Mouse (Mus musculus) bone marrow, adult 2 months (tissue): ENCODE results near the gene Gm5089. TPM values are rescaled to one million over a fixed set of nuclear protein-coding genes. Genes with fewer than 3 reads are reported as not detected.

Experiments
- H3K27ac ChIP-seq: fragments of 200-500 bp; 2 replicates; pipeline ENCODE4 v1.5.1; 2012; ENCODE audit warnings: low read depth, mild to moderate bottlenecking, control low read depth, inconsistent platforms, low read length; ENCODE audit not compliant: control insufficient read depth, poor library complexity, insufficient read depth
- H3K4me1 ChIP-seq: fragments of 200-500 bp; 2 replicates; pipeline ENCODE4 v1.6.1; 2011; ENCODE audit warnings: low read length; ENCODE audit not compliant: control insufficient read depth, insufficient read depth
- H3K4me3 ChIP-seq: fragments of 200-500 bp; replicated peaks from 2 replicates; pipeline ENCODE3; 2011; ENCODE audit warnings: mild to moderate bottlenecking, low read depth, low read length, control low read depth; ENCODE audit not compliant: control insufficient read depth
- CTCF ChIP-seq: fragments of 200-500 bp; IDR thresholded peaks from 2 replicates; pipeline ENCODE4 v1.5.1; 2011; ENCODE audit warnings: low read length, control low read depth; ENCODE audit not compliant: control insufficient read depth, insufficient read depth
- POLR2A ChIP-seq: fragments of 200-500 bp; IDR thresholded peaks from 2 replicates; pipeline ENCODE4 v1.6.1; 2011; ENCODE audit warnings: low read depth, mild to moderate bottlenecking, control low read depth, low read length, borderline replicate concordance; ENCODE audit not compliant: control insufficient read depth
- WGBS: fragments of 180-500 bp; shearing (Covaris S2); methylation state at CpG from one replicate; pipeline ENCODE4 v1.1.7; 2018; 5-methylcytosine and 5-hydroxymethylcytosine counted together
- polyA plus RNA-seq: library from polyadenylated mRNA; stranded (reverse); fragments of >200 nt; gene quantifications from 2 replicates; pipeline ENCODE4 v1.2.4, GENCODE M21; 2011; ENCODE audit warnings: low replicate concordance; ENCODE audit not compliant: missing spikeins, insufficient read depth, insufficient read length

Gene Gm5089
- not detected in 2 replicates for polyA plus RNA-seq

- whole genome bisulfite sequencing = 2% methylated on average over 59 of the region's 59 CpGs
- no peak within 1 kb of the TSS for H3K4me3 ChIP-seq
Observed at GRCm38 (mm10) chr14:122450496-122451382, at the start of gene Gm5089. Gene Gm5089, minus strand, starts transcription at chr14:122451115.

GRCm38 (mm10) chr14:122492015-122492414 lies 41.1 kb upstream of the Gm5089 start:
- Histone ChIP-seq H3K27ac (no peak overlapping the region), H3K4me3 (no peak overlapping the region), H3K4me1 (no peaks in the 10 kb centered on the region)
- 59% methylated on average over 1 of the region's 1 CpGs for WGBS
- TF ChIP-seq POLR2A = no peak
- TF ChIP-seq CTCF = no peak

More at GRCm38 (mm10) chr14:122450496-122451382, at the start of gene Gm5089:
- no peaks in the 10 kb centered on the region for H3K4me1 ChIP-seq
- no peak within 1 kb of the TSS for H3K27ac ChIP-seq
- no peak for TF ChIP-seq CTCF
- TF ChIP-seq POLR2A = no peak

GRCm38 (mm10) chr14:122491521-122491920 lies 40.6 kb upstream of the Gm5089 start:
- Histone ChIP-seq H3K27ac (no peak overlapping the region), H3K4me1 (no peaks in the 10 kb centered on the region), H3K4me3 (no peak overlapping the region)
- no peak for TF ChIP-seq CTCF
- no peak for TF ChIP-seq POLR2A
- 50% methylated on average over 6 of the region's 6 CpGs for WGBS

- TF ChIP-seq POLR2A (no peak), CTCF (no peak)
- no peaks in the 10 kb centered on the region for H3K4me1 ChIP-seq
- no peak within 1 kb of the TSS for H3K4me3 ChIP-seq
- no peak within 1 kb of the TSS for H3K27ac ChIP-seq
- WGBS = 4% methylated on average over 51 of the region's 51 CpGs
Observed at GRCm38 (mm10) chr14:122490441-122491328, 39.8 kb upstream of the Gm5089 start, which contains the start of gene Gm10837. Gene Gm10837, plus strand, starts transcription at chr14:122490586.

DNA sequence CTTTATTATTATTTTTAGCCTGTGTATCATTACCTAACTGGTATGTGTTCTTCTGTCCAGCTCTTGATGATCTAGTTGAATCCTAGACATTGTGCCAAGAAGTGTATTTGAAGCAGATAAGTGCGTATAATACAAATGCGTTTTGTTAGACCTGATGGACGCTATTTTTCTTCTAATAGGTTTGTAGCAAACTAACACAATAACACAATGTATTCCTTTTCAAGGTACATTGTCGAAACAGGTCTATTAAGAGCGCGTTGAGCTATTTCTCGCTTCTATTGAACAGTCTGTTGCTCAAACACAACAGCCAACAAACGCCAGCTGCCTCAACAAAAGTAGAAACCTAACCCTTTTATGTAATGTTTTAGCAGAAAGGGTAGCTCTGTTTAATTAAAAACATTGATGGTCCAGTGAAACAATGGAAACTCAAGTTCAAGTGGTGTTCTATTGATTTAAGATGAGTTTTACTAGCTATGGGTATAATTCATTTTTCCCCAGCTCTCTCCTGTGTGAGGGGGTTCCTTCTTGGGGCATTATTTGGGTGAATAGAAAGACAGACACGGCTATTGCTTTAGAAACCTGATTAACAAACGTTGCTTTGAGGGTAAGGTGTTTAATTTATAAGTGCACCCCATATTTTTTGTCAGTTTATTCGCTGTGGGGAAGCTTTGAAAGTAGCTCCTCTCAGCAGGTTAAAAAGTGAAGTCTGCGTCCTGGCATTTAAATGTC lies 38.9 kb upstream of the Gm5089 start:
- H3K27ac ChIP-seq = no peak overlapping the region
- H3K4me1 ChIP-seq = no peaks in the 10 kb centered on the region
- no peak overlapping the region for H3K4me3 ChIP-seq
- WGBS = 10% methylated on average over 12 of the region's 12 CpGs
- TF ChIP-seq CTCF = no peak
- TF ChIP-seq POLR2A = no peak

- no peak overlapping the region for H3K27ac ChIP-seq
- H3K4me3 ChIP-seq = no peak overlapping the region
- TF ChIP-seq CTCF (no peak), POLR2A (no peak)
- 1% methylated on average over 5 of the region's 5 CpGs for WGBS
- no peaks in the 10 kb centered on the region for H3K4me1 ChIP-seq
Observed at GRCm38 (mm10) chr14:122489041-122489440, 38.1 kb upstream of the Gm5089 start.

- Histone ChIP-seq H3K4me1 (no peaks in the 10 kb centered on the region), H3K27ac (no peak overlapping the region), H3K4me3 (no peak overlapping the region)
- WGBS = 13% methylated on average over 5 of the region's 5 CpGs
- TF ChIP-seq POLR2A = no peak
- TF ChIP-seq CTCF = no peak
Observed at GRCm38 (mm10) chr14:122487366-122487765, 36.5 kb upstream of the Gm5089 start.
